Mouse (Mus musculus): ENCODE measurements around the gene Pdcd6ip.

- TF ChIP-seq POLR2A (IDR thresholded peaks at IDR 0.05; ENCODE audit: borderline replicate concordance, insufficient read depth, low read length) (no peak), CTCF (IDR thresholded peaks at IDR 0.05; ENCODE audit: borderline replicate concordance, insufficient read depth, low read depth, low read length) (no peak)
Measured at GRCm38 (mm10) chr9:113708361-113709280, 562 bp upstream of the Pdcd6ip start.
